Mouse (Mus musculus) urinary bladder, adult 2 months (tissue): ENCODE results near the gene Cmtm1. TPM values are rescaled to one million over a fixed set of nuclear protein-coding genes. Genes with fewer than 3 reads are reported as not detected.
"Not testable (repeated sequence)": the region's sequence is repeated elsewhere in the genome, so short reads cannot be mapped to it uniquely, and the experiment has no call there.

Experiments used
- DNase-seq: peaks from one replicate; pipeline ENCODE4 v3.0.0; 2022; ENCODE audit warnings: low spot score
- polyA plus RNA-seq: library from polyadenylated mRNA; depleted of rRNA; stranded (reverse); fragments of >200 nt; gene quantifications from 2 replicates; pipeline ENCODE4 v1.2.3, GENCODE M21; 2012

Gene Cmtm1
- polyA plus RNA-seq, 1 experiment = not detected

DNA sequence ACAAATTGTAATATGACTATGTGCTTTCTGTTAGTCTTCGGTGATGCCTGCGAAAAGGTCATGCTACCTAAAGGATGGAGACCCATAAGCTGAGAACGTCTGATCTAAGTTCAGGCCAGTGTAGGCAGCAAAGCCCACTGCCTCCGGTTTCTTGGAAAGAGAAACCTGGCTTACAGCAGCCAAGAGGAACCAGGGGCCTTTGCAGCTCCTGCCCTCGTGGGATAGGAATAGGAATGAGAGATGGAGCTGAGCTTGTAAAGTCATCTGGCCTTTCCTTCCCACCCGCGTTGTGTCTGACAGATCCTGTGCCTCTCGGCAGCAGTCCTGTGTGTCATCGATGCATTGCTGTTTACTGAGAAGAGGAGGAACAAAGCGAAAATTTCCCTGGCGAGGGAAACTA, 11.3 kb upstream of the Cmtm1 start, which contains the start of gene Gm11020:
Gene Gm11020, plus strand, starts transcription at position 301 of the 400 bp plus-strand sequence.
- DNase-seq = not testable (repeated sequence)

DNA sequence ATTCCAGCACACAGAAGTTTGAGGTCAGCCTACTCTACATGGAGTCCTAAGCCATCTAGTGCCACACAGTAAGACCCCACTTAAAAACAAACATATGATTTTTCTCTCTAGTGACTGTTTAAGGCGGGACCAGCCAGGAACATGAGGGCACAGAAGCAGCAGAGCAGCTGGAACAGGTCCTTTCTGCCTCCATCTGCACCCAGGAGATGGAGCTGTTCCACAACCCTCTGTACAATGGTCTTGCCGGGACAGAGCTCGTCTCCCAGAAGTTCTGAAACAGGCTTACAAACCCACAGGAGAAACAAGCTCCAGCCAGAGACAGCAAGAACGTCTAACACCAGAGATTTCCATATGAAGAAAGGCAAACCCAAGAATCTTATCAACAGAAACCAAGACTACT, 3.4 kb upstream of the Cmtm1 start:
- no peak for DNase-seq

DNA sequence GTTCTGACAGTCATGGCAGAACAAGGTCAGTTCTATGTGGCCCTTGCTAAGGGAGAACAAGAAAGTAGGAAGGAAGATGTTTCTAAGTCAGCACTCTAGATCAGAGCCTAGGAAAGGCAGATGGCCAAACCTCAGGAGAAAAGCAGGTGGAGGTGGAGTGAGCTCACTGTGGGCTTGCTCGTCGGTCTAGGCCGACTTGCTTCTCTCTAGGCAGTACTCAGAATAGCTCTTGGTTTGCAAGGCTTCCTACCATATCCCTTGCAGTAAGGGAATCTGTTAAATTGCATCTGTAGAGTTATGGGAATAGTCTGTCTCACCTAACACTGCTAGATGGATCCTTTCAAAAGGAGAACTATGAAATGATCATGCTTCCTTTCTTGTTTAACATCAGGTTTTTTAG, 2.1 kb upstream of the Cmtm1 start:
- not testable (repeated sequence) for DNase-seq

DNA sequence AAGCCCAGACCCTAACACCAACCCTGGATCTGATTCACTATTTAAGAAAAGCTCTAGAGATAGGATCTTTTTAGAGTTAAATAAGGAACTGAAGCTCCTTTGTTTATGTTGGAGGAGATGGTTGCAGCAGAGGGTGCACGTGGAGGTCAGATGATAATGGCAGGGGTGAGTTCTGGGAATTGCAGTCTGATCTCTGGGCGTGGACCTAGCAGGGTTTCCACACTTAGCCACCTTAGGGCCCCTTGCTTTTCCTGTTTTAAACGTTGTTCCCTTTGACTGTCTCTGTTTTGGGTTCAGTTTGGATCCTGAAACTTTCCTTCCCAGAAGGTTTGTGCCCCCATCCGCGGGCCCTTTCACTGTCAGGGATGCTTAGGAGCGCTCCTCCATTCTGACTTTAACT, 1.6 kb downstream of the Cmtm1 start:
- DNase-seq = not testable (repeated sequence)

DNA sequence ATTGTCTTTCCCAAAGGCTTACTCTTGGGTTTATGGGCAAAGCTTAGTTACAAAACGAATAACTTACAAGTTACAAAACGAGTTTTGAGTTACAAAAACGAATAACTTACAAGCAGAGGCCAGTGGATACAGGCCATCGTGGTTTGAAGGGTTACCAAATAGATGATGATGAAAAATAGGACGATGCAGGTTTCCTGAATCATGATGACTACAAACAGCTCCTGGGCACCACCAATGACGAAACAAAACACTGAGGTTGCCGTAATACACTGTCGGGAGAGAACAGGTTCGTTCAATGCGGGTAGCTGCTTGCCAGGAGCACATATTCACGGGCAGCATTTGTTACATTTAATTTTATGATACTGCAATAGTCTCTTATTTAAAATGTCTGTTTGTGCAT, 5.0 kb downstream of the Cmtm1 start:
- no peak for DNase-seq

DNA sequence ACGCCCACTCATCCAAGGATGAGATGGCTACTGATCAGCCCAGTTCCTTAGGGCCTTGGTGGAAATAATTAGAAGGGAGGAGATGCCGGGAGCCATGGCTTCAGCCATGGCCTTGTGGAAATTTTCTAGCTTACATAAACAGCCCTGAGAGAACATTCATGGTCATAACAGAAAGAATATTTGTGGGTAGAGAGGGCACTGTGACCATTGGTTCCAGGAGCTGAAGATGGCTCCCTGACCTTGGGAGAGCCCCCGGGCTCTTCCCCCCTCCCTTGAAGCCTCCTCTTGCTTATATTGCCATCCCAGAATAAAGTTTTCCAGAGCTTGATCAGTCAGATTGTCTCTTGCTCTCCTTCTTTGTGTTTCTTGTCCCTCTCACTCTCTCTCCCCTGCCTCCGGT, 7.4 kb downstream of the Cmtm1 start:
- DNase-seq = not testable (repeated sequence)

DNA sequence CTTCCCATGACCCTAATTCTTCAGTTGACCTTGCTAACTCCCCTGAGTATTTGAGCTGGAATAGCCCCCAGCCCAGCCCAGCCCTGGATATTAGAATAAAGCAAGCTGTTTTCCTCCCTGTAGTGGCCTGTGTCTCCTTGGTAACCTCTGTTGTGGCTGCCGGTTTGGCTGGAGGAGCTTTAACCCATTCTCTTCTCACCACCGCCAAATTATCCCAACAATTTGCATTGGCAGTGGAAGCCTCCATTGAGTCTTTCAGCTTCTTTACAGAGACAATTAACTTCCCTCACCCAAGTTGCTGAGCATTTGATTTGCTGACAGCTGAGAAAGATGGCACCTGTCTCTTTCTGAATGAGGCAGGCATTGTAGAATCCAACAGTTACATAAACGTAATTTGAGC, 8.4 kb downstream of the Cmtm1 start:
- DNase-seq = not testable (repeated sequence)

DNA sequence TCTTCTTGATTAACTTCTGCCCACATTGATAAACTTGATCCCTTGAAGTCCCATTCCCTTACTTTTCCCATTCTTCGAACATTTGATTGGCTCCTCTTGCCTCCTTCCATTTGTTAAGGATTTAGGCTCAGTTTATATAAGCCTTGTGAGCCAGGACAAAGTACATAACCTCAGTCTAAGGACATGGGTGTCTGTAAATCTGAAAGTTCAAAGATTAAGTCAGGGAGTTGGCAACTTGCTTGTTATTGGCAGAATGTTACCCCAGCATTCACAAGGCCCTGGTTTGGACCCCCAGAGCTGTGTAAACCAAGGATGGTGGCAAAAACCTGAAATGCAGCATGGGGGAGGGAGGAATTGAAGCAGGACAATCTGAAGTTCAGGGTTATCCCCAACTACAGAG, 15.5 kb downstream of the Cmtm1 start:
- no peak for DNase-seq

DNA sequence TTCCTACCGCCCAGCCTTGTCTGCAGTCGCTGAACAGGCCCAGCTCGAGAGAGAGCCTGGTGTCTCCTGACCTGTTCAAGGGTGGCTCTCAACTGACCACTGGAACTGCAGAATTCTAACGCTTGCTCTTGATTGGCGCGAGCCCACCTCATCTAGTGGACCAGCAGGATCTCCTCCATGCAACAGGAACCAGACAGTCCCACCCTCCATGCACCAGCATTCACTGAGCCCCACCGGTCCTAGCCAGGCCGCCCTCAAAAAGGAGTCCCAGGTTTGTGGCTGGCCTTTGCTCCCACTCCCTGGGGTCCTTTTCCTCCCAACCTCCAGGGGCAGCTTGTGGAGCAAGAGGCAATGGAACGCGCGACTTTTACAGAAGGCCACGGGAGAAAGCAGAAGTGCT, 16.9 kb downstream of the Cmtm1 start, which contains the start of gene Cmtm2a:
Gene Cmtm2a, minus strand, starts transcription at position 101 of the 400 bp plus-strand sequence.
- DNase-seq = not testable (repeated sequence)

DNA sequence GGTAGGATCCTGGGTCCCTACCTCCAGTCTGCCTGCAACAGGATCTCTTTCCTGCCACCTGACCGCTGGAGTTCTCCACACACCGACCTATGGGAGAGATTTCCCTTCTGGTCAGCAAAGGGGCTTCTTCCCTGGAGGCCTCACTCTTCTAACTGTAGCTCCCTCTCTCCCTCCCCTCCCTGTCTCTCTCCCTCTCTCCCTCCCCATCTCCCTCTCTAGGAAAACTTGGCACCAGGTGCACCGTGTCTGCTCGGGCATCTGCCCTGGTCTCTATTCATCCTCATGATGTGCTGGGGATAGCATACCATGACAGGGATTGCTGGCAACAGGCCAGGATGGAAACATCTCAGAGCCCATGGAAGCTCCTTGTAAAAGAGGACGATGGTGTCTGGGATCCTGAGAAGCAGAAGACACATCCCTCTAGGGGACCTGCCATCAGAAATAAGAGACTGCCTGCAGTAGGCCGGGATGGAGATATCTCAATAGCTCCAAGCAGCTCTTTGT, 41.0 kb downstream of the Cmtm1 start:
- no peak for DNase-seq

DNA sequence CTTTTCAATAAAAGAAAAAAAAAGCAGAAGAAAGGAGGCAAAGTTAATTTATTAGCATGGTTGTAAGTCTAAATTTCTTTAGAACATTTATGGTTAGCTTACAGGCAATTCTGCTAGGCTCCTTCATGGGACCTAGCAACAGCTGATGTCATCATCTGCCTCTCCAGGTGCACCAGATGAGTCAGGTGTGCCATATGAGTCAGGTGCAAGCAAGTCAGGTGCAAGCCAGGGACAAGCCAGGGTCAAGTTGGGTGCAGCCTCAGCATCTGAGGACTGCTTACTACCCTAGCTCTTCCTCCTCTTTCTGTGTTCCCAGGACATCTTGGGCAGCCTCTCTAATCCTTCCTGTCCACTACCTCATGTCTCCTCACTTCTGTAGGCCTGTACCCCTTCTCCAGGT, 41.6 kb downstream of the Cmtm1 start:
- no peak for DNase-seq

DNA sequence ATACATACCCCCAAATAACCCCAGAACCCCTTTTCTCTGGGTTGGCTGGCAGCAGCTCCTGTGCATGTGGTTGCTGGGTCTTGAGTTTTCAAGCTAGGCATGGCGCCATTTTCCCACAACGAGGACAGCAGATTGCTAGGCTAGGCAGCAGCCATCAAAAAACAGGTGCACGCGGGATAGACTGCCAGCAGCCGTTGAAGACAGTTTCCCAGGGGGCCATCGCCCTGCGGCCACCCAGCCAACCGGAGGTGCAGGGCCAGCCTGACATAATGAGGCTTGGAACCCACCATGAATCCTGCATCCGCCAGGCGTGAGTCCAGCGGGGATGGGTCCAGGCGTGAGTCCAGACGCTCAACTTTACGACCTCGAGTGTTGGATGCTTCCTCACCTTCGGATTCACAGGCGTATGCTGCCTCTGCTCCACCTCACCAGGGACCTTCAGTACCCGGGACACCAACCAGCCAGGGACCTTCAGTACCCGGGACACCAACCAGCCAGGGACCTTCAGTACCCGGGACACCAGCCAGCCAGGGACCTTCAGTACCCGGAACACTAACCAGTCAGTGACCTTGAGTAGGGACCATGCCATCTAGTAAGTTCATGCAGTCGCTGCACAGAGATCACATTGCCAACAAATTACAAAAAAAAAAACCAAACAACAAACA, 45.5 kb downstream of the Cmtm1 start:
- DNase-seq = not testable (repeated sequence)

DNA sequence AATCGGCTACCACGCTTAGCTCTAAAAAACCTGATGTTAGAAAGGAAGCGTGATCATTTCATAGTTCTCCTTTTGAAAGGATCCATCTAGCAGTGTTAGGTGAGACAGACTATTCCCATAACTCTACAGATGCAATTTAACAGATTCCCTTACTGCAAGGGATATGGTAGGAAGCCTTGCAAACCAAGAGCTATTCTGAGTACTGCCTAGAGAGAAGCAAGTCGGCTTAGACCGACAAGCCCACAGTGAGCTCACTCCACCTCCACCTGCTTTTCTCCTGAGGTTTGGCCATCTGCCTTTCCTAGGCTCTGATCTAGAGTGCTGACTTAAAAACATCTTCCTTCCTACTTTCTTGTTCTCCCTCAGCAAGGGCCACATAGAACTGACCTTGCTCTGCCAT, 48.1 kb downstream of the Cmtm1 start:
- DNase-seq = not testable (repeated sequence)

DNA sequence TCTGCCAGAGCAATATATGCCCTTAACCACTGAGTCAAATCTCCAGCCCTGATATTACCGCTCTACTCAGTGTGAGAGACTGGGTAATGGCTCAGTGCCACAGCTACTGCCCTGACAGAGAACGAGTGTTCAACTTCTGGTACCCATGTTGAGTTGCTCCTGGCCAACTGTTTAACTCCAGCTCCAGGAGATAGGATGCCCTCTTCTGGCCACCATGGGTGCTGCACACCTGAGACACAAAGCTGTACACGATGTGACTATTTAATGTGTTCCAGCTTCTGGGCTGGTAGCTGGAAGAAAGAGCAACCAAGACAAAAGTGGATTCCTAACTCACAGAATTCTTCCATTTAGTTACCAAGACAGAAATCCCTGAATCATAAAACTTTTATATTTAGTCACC, 56.9 kb downstream of the Cmtm1 start:
- DNase-seq = no peak

DNA sequence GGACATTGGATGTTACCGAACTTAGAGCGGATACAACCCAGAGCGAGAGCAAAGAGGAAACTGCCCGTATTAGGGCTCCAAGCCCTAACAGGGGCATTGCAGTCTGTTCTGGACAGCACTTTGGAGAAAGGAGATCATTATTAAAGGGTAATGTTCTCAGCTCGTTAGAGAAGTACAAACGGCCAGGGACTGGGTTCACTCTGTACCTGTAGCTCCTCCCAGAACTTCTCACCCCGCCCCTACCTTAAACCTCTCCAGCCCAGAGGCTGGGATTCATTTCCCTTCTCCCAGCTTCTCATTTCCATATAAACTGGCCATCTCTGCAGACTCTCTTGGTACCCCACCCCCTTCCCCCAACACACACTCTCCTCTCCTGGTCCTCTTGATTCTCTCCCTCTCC, 58.5 kb downstream of the Cmtm1 start:
- no peak for DNase-seq

DNA sequence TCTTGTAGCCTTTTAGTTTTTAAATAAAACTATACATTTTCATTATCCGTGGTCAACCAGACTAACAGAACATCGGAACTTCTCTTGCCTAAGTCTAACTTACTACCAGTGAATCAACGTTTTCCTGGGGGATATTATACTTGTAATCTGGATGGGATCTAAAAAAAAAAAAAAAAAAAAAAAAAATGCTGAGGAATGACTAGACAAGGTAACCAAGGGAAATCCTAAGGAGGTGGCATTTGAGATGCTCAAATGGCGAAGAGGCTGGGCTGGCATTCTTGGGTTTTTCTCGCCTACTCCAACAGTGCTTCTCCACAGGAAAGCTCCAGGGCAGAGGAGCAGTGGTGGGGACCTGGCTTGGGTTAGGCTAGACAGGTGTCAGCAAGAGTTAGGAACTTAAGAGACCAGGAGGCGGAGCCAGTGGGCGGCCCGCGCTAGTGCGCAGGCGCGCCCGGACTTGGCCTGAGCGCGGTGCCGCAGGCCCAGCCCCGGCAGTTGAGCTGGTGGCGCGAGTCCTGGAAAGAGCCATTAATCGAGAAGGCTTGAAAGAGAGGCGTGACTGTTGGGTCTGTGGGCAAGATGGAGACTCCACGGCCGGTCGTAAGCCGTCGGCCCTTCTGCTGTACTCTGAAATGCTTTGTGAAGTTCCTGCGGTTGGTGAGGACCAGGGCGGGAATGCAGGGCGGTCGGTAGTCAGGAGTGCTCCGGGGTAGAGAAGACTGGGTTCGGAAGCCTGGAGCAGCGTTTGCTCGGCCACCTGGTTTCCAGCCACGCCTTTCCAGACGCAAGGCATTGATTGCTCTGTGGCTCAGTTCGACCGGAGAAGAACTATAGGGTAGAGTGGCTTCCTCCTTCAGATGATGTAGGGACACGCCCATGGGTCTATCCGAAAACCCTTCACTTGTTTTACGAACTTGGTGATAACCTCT, 59.2 kb downstream of the Cmtm1 start, which contains the start of gene Cklf:
Gene Cklf, plus strand, starts transcription at position 423 of the 929 bp plus-strand sequence.
- DNase-seq = peak; percentile 78

DNA sequence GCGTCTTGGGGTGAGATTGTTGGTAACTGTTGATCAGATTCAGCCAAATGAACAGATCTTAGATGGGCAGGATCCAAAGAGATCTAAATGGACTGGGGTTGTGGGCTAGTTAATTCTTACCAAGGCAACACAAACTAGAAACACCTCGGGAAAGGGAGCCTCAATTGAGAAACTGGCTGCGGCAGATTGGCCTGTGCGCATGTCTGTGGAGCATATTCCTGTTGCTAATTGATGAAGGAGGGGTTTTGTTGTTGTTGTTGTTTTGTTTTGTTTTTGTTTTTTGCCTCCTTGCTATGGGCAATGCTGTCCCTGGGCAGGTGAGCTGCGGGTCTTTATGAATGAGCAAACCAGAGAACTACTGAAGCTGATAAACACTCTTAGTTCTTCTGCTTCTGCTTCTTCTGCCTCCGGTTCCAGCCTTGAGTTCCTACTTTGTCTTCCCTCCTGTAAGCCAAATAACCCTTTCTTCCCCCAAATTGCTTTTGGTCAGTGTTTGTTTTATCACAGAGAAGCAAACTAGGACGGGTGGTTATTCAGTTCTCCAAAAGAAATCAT, 60.4 kb downstream of the Cmtm1 start:
- no peak for DNase-seq

DNA sequence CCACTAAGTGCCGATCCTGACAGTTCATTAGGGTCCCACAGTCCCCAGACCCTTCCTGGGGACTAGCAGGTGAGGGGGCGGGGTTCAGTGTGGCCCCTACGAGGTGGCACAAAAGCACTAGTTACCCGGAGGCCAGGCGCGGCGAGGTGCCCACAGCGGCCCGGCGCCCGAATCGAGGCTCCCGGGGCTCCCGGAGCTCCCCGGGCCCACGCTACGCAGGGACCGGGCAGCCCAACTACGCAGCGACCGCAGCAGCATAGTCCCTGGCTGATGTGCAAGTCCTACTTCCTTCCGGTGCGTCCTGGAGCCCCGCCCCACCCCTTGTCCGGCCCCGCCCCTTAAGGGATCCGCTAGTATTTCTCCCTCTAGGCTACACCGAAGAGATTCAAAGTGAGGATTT, 61.7 kb downstream of the Cmtm1 start, which contains the start of gene Tk2:
Gene Tk2, minus strand, starts transcription at position 283 of the 400 bp plus-strand sequence.
- DNase-seq = peak; percentile 67

DNA sequence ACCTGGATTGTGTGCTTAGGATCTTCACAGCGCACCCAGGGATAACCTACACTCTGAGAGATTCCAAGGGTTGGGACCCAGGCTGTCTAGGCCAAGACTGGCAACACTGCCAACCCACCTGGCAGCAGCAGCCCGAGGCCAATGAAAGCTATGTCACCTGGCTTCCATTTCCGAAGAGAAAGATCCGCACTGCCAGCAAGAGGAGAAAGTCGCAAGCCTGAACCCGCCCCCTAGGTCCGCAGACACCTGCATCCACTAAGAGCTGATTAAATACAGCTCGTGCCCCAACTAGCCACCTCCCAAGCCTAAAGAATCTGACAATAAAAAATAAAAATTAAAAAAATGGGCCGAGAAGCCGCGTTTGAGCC, 62.1 kb downstream of the Cmtm1 start:
- DNase-seq = no peak

DNA sequence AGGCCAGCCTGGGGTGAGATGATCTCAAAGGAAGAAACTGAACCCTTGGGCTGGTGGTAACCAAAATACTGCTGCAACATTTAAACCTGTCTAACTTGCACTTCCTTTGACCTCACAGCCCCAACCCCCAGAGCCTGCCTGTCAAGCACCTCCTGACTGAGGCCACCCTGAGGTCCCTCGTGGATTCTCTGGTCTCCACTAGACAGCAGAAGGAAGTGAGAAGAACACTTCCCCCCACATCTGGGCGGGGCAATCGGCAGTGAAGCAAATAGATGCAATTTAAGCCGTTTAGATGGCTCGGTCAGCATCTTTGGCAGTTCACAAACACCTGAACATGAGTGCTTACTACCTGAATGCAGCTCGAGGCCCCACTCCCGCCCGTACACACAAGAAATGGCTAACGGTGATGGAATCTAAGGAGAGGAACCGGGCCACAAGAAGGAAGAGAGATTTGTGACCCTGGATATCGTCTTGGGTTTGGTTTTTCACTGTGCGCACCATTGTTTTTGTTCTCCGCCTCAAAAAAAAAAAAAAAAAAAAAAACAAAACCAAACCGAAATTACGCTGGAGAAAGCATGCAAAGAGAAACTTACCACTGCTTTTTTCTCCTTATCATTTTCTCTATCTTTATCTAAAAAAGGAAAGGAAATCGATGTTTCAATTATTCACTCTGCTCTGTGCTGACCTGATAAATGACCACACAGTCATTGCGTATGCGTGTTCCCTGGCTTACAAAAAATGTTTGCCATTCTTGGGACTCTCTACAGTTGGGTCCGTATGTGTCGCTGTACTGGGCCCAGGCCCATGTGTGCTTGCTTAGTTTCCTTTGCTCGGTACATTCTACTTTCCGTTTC, 62.7 kb downstream of the Cmtm1 start:
- DNase-seq = no peak

DNA sequence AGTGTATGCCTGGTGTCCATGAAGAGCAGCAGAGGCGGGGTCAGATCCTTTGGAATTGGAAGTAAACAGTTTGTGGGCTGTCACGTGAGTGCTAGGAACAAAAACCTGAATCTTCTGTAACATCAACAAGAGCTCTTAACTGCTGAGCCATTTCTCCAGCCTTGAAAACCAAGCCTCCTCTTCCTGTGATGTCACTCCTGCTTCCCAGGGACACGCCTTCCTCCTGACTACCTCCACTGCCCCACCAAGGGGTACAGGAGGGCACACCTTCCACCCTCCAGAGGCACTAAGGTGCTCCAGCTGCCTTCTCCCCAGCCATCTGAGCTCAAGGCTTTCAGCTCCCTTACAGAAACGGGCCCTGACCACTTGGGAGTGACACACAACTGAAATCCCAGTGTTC, 63.3 kb downstream of the Cmtm1 start:
- no peak for DNase-seq
